Mouse (Mus musculus) heart, postnatal 4 days (tissue): Measurements from ENCODE around the gene Agpat4. TPM values are rescaled to one million over a fixed set of nuclear protein-coding genes. Genes with fewer than 3 reads are reported as not detected.
"Not testable (repeated sequence)": the region's sequence is repeated elsewhere in the genome, so short reads cannot be mapped to it uniquely, and the experiment has no call there.

Source experiments
- DNase-seq: peaks from one replicate; pipeline ENCODE4 v3.0.0; 2021
- total RNA-seq, 2 experiments: library from RNA; stranded (reverse); gene quantifications; 2 replicates each; pipeline ENCODE4 v1.2.3; 2021

Agpat4 gene
- total RNA-seq, 2 experiments from 2014 or later, result 7.8 to 8.9 TPM

GRCm38 (mm10) chr17:12195137-12195536, 76.6 kb downstream of the Agpat4 start:
- DNase-seq, result peak; percentile 18

GRCm38 (mm10) chr17:12195604-12196003, 77.1 kb downstream of the Agpat4 start:
- DNase-seq, result no peak

GRCm38 (mm10) chr17:12199933-12200332, 81.4 kb downstream of the Agpat4 start:
- DNase-seq, result no peak

GRCm38 (mm10) chr17:12201086-12201485, 82.6 kb downstream of the Agpat4 start:
- DNase-seq, result no peak

GRCm38 (mm10) chr17:12203414-12203897, 85.0 kb downstream of the Agpat4 start:
- peak; percentile 58 for DNase-seq

- no peak for DNase-seq
Measured at GRCm38 (mm10) chr17:12204246-12204645, 85.7 kb downstream of the Agpat4 start.

- DNase-seq, result no peak
Measured at GRCm38 (mm10) chr17:12204689-12205014, 86.1 kb downstream of the Agpat4 start.

- no peak for DNase-seq
Measured at GRCm38 (mm10) chr17:12205015-12205693, 86.7 kb downstream of the Agpat4 start.

- no peak for DNase-seq
Measured at GRCm38 (mm10) chr17:12205694-12206075, 87.2 kb downstream of the Agpat4 start.

GRCm38 (mm10) chr17:12206248-12206647, 87.7 kb downstream of the Agpat4 start:
- DNase-seq, result no peak

GRCm38 (mm10) chr17:12207022-12207548, 88.6 kb downstream of the Agpat4 start:
- DNase-seq, result no peak

GRCm38 (mm10) chr17:12209481-12209880, 91.0 kb downstream of the Agpat4 start:
- no peak for DNase-seq

GRCm38 (mm10) chr17:12210544-12211132, 92.1 kb downstream of the Agpat4 start:
- peak; percentile 95 for DNase-seq

GRCm38 (mm10) chr17:12211890-12212289, 93.4 kb downstream of the Agpat4 start:
- no peak for DNase-seq

- no peak for DNase-seq
Measured at GRCm38 (mm10) chr17:12212341-12212740, 93.8 kb downstream of the Agpat4 start.

- DNase-seq, result no peak
Measured at GRCm38 (mm10) chr17:12213430-12213829, 94.9 kb downstream of the Agpat4 start.

- DNase-seq, result no peak
Measured at GRCm38 (mm10) chr17:12216224-12216623, 97.7 kb downstream of the Agpat4 start.

GRCm38 (mm10) chr17:12221926-12222325, 103.4 kb downstream of the Agpat4 start:
- no peak for DNase-seq

GRCm38 (mm10) chr17:12223682-12224081, 105.2 kb downstream of the Agpat4 start:
- no peak for DNase-seq

- DNase-seq, result no peak
Measured at GRCm38 (mm10) chr17:12224145-12224544, 105.6 kb downstream of the Agpat4 start.

GRCm38 (mm10) chr17:12224551-12224950, 106.0 kb downstream of the Agpat4 start:
- DNase-seq, result not testable (repeated sequence)

- DNase-seq, result no peak
Measured at GRCm38 (mm10) chr17:12225227-12225626, 106.7 kb downstream of the Agpat4 start.

GRCm38 (mm10) chr17:12226551-12226950, 108.0 kb downstream of the Agpat4 start:
- DNase-seq, result peak; percentile 66

GRCm38 (mm10) chr17:12228001-12228400, 109.5 kb downstream of the Agpat4 start:
- DNase-seq, result no peak
